Mouse (Mus musculus): ENCODE data around the gene Usp19. TPM values are rescaled to one million over a fixed set of nuclear protein-coding genes. Genes with fewer than 3 reads are reported as not detected.

The Usp19 gene
- polyA plus RNA-seq, 1 experiment: 134 TPM

- Histone ChIP-seq H3K36me3 (ENCODE audit: control insufficient read depth, insufficient read depth, low read length) (peaks cover 4% of the 10 kb centered on the region), H3K4me3 (ENCODE audit: control insufficient read depth, low read depth, low read length) (no peak overlapping the region; the same call in 1 of the 2 replicates), H3K4me1 (ENCODE audit: control insufficient read depth, insufficient read depth, low read length) (no peaks in the 10 kb centered on the region), H3K27me3 (ENCODE audit: control insufficient read depth, insufficient read depth, low read length) (no peaks in the 10 kb centered on the region), H3K27ac (ENCODE audit: control insufficient read depth, insufficient read depth, low read depth, low read length) (no peak overlapping the region; the same call in 1 of the 2 replicates)
- no peak for TF ChIP-seq POLR2A (IDR thresholded peaks at IDR 0.05; ENCODE audit: control insufficient read depth, low read depth, low read length)
- TF ChIP-seq CTCF (IDR thresholded peaks at IDR 0.05; ENCODE audit: control insufficient read depth, insufficient read depth, insufficient replicate concordance, low read depth, low read length): no peak
Observed at GRCm38 (mm10) chr9:108546875-108547274, 56.5 kb downstream of the Usp19 start.

Other genes with a start within 250 kb of the Usp19 start
- 14.0 and 17.2 TPM in 2 replicates for gene Dag1, start 226.6 kb upstream of the Usp19 start, polyA plus RNA-seq (2012; rRNA removed)
- gene Nicn1, start 200.2 kb upstream of the Usp19 start, polyA plus RNA-seq (2012; rRNA removed): 23.1 and 24.8 TPM in 2 replicates
- gene Amt, start 193.7 kb upstream of the Usp19 start, polyA plus RNA-seq (2012; rRNA removed): 4.3 and 7.9 TPM in 2 replicates
- gene Rhoa, start 184.5 kb upstream of the Usp19 start, polyA plus RNA-seq (2012; rRNA removed): 34.8 and 40.5 TPM in 2 replicates
- 40.4 and 42.0 TPM in 2 replicates for gene Tcta, start 184.4 kb upstream of the Usp19 start, polyA plus RNA-seq (2012; rRNA removed)
- gene Gpx1, start 151.7 kb upstream of the Usp19 start, polyA plus RNA-seq (2012; rRNA removed): 64.0 and 88.9 TPM in 2 replicates
- gene Usp4, start 142.7 kb upstream of the Usp19 start, polyA plus RNA-seq (2012; rRNA removed): 115 and 116 TPM in 2 replicates
- gene 1700102P08Rik, start 97.8 kb upstream of the Usp19 start, polyA plus RNA-seq (2012; rRNA removed): 72.2 and 91.0 TPM in 2 replicates
- gene Ccdc36, start 62.1 kb upstream of the Usp19 start, polyA plus RNA-seq (2012; rRNA removed): 5.3 and 5.8 TPM in 2 replicates
- 91.8 and 100 TPM in 2 replicates for gene BC048562, start 54.1 kb upstream of the Usp19 start, polyA plus RNA-seq (2012; rRNA removed)
- 19.4 and 20.6 TPM in 2 replicates for gene Ccdc71, start 30.1 kb upstream of the Usp19 start, polyA plus RNA-seq (2012; rRNA removed)
- 15.2 and 18.7 TPM in 2 replicates for gene Klhdc8b, start 29.0 kb upstream of the Usp19 start, polyA plus RNA-seq (2012; rRNA removed)
- gene Lamb2, start 10.9 kb upstream of the Usp19 start, polyA plus RNA-seq (2012; rRNA removed): 23.3 and 24.3 TPM in 2 replicates
- 159 and 195 TPM in 2 replicates for gene Qars, start 17.1 kb downstream of the Usp19 start, polyA plus RNA-seq (2012; rRNA removed)
- gene Qrich1, start 26.2 kb downstream of the Usp19 start, polyA plus RNA-seq (2012; rRNA removed): 196 and 208 TPM in 2 replicates
- gene Impdh2, start 69.7 kb downstream of the Usp19 start, polyA plus RNA-seq (2012; rRNA removed): 172 and 183 TPM in 2 replicates
- gene Ndufaf3, start 76.8 kb downstream of the Usp19 start, polyA plus RNA-seq (2012; rRNA removed): 347 and 402 TPM in 2 replicates
- 184 and 185 TPM in 2 replicates for gene Dalrd3, start 79.3 kb downstream of the Usp19 start, polyA plus RNA-seq (2012; rRNA removed)
- gene Wdr6, start 88.1 kb downstream of the Usp19 start, polyA plus RNA-seq (2012; rRNA removed): 13.4 and 13.5 TPM in 2 replicates
- gene P4htm, start 107.1 kb downstream of the Usp19 start, polyA plus RNA-seq (2012; rRNA removed): 5.4 and 5.5 TPM in 2 replicates
- 138 and 143 TPM in 2 replicates for gene Arih2, start 158.8 kb downstream of the Usp19 start, polyA plus RNA-seq (2012; rRNA removed)
- gene Slc25a20, start 171.5 kb downstream of the Usp19 start, polyA plus RNA-seq (2012; rRNA removed): 19.7 and 20.4 TPM in 2 replicates
- gene Prkar2a, start 198.7 kb downstream of the Usp19 start, polyA plus RNA-seq (2012; rRNA removed): 105 and 112 TPM in 2 replicates

Measured in testis, adult 2 months (tissue).